Mouse (Mus musculus): ENCODE measurements around the gene Scamp2.

DNA sequence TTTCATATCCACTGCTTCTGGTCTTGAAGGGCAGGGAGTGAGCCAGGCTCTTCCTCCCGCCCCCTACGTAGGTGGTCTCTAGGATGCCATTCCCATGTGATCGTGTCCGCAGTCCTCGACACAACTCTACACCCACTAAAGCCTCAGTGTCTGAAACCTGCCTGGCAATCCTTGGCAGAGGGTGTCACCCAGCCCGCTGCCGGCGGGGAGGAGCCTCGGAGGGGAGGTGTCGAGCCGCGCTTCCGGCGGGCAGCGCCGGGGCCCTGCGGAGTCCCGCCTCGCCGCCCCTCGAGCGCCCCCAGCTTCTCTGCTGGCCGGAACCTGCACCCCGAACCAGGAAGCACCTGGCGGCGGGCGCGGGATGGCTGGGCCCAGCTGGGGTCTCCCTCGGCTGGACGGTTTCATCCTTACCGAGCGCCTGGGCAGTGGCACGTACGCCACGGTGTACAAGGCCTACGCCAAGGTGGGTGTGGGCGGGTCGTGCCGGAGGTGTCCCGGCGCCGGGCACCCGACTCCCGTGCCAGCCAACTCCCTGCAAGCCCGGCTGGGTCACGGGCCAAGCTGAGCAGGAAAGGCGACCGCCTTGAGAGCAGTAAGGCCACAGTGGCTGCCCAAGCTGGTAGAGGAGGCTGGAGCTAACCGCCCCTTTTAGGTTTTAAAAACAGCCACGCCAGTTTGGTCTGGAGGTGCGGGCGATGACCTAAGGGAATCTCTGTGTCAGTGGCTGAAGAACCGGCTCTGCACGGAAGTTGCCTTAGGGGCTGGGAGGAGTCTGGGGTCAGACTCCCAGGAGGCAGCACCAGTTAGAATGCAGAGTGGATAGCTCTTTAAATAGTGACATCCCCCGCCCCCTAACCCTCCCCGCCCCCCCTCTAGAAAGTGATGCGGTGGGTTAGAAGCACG, 28.7 kb downstream of the Scamp2 start, which contains the start of gene Ulk3:
- TF ChIP-seq CTCF (IDR thresholded peaks at IDR 0.05) (peak; percentile 57), EP300 (IDR thresholded peaks at IDR 0.05) (no peak)

Data from lung, postnatal 0 days (tissue).